Mouse (Mus musculus): ENCODE data around the gene Nhs. TPM values are rescaled to one million over a fixed set of nuclear protein-coding genes. Genes with fewer than 3 reads are reported as not detected.

The Nhs gene
- polyA plus RNA-seq, 1 experiment from 2014 or later, result 2.8 TPM

- Histone ChIP-seq H3K9ac (ENCODE audit: low read depth, low read length) (no peak overlapping the region), H3K4me3 (replicated peaks; ENCODE audit: low read depth, low read length) (no peak overlapping the region), H3K27ac (no peak overlapping the region), H3K4me2 (ENCODE audit: low read length) (no peak overlapping the region), H3K27me3 (ENCODE audit: insufficient read depth, low read length) (no peaks in the 10 kb centered on the region), H3K36me3 (ENCODE audit: insufficient read depth, low read length) (no peaks in the 10 kb centered on the region), H3K4me1 (replicated peaks; ENCODE audit: insufficient read depth, low read length) (no peaks in the 10 kb centered on the region), H3K9me3 (replicated peaks; ENCODE audit: low read length) (no peaks in the 10 kb centered on the region)
- TF ChIP-seq CTCF (IDR thresholded peaks at IDR 0.05; ENCODE audit: low read depth), result no peak
- DNase-seq (ENCODE audit: low spot score) (no peak), ATAC-seq (replicated peaks; ENCODE audit: low FRiP score, low read depth) (peak; percentile 71)
- 45% methylated on average over 1 of the region's 1 CpGs for WGBS
These were observed 155.7 kb downstream of the Nhs start for GRCm38 (mm10) chrX:162003818-162004217.

GRCm38 (mm10) chrX:161998876-161999275, 160.7 kb downstream of the Nhs start:
- no peaks in the 10 kb centered on the region for H3K27me3 ChIP-seq (ENCODE audit: insufficient read depth, low read length)
- no peak overlapping the region for H3K9ac ChIP-seq (ENCODE audit: low read depth, low read length)
- WGBS, result 75% methylated on average over 3 of the region's 3 CpGs
- H3K4me2 ChIP-seq (ENCODE audit: low read length), result no peak overlapping the region
- DNase-seq (ENCODE audit: low spot score) (no peak), ATAC-seq (replicated peaks; ENCODE audit: low FRiP score, low read depth) (no peak)
- H3K9me3 ChIP-seq (replicated peaks; ENCODE audit: low read length), result no peaks in the 10 kb centered on the region
- H3K4me3 ChIP-seq (replicated peaks; ENCODE audit: low read depth, low read length), result no peak overlapping the region
- no peak for TF ChIP-seq CTCF (IDR thresholded peaks at IDR 0.05; ENCODE audit: low read depth)
- H3K36me3 ChIP-seq (ENCODE audit: insufficient read depth, low read length), result no peaks in the 10 kb centered on the region
- H3K27ac ChIP-seq, result no peak overlapping the region
- H3K4me1 ChIP-seq (replicated peaks; ENCODE audit: insufficient read depth, low read length), result no peaks in the 10 kb centered on the region

GRCm38 (mm10) chrX:161997170-161997795, 162.2 kb downstream of the Nhs start:
- WGBS, result 49% methylated on average over 2 of the region's 2 CpGs
- Histone ChIP-seq H3K9me3 (replicated peaks; ENCODE audit: low read length) (no peaks in the 10 kb centered on the region), H3K36me3 (ENCODE audit: insufficient read depth, low read length) (no peaks in the 10 kb centered on the region), H3K27me3 (ENCODE audit: insufficient read depth, low read length) (no peaks in the 10 kb centered on the region), H3K4me1 (replicated peaks; ENCODE audit: insufficient read depth, low read length) (no peaks in the 10 kb centered on the region), H3K4me2 (ENCODE audit: low read length) (no peak overlapping the region), H3K9ac (ENCODE audit: low read depth, low read length) (no peak overlapping the region), H3K4me3 (replicated peaks; ENCODE audit: low read depth, low read length) (no peak overlapping the region), H3K27ac (0 out of 2 replicates have a peak overlapping the region, but pooled peaks have one; percentile 36)
- ATAC-seq (replicated peaks; ENCODE audit: low FRiP score, low read depth), result no peak
- TF ChIP-seq CTCF (IDR thresholded peaks at IDR 0.05; ENCODE audit: low read depth), result no peak
- no peak for DNase-seq (ENCODE audit: low spot score)

GRCm38 (mm10) chrX:161990171-161990570, 169.4 kb downstream of the Nhs start:
- no peak for ATAC-seq (replicated peaks; ENCODE audit: low FRiP score, low read depth)
- Histone ChIP-seq H3K4me3 (replicated peaks; ENCODE audit: low read depth, low read length) (no peak overlapping the region), H3K27ac (no peak overlapping the region), H3K9ac (ENCODE audit: low read depth, low read length) (no peak overlapping the region), H3K36me3 (ENCODE audit: insufficient read depth, low read length) (no peaks in the 10 kb centered on the region), H3K4me1 (replicated peaks; ENCODE audit: insufficient read depth, low read length) (no peaks in the 10 kb centered on the region), H3K9me3 (replicated peaks; ENCODE audit: low read length) (no peaks in the 10 kb centered on the region), H3K27me3 (ENCODE audit: insufficient read depth, low read length) (no peaks in the 10 kb centered on the region), H3K4me2 (ENCODE audit: low read length) (no peak overlapping the region)
- TF ChIP-seq CTCF (IDR thresholded peaks at IDR 0.05; ENCODE audit: low read depth), result no peak
- DNase-seq (ENCODE audit: low spot score), result no peak
- WGBS, result 76% methylated on average over 1 of the region's 1 CpGs

GRCm38 (mm10) chrX:161984961-161985360, 174.6 kb downstream of the Nhs start:
- no peaks in the 10 kb centered on the region for H3K27me3 ChIP-seq (ENCODE audit: insufficient read depth, low read length)
- H3K9me3 ChIP-seq (replicated peaks; ENCODE audit: low read length), result no peaks in the 10 kb centered on the region
- no peak overlapping the region for H3K4me2 ChIP-seq (ENCODE audit: low read length)
- TF ChIP-seq CTCF (IDR thresholded peaks at IDR 0.05; ENCODE audit: low read depth), result no peak
- 55% methylated on average over 6 of the region's 6 CpGs for WGBS
- DNase-seq (ENCODE audit: low spot score) (no peak), ATAC-seq (replicated peaks; ENCODE audit: low FRiP score, low read depth) (no peak)
- no peaks in the 10 kb centered on the region for H3K4me1 ChIP-seq (replicated peaks; ENCODE audit: insufficient read depth, low read length)
- no peak overlapping the region for H3K4me3 ChIP-seq (replicated peaks; ENCODE audit: low read depth, low read length)
- no peak overlapping the region for H3K27ac ChIP-seq
- no peaks in the 10 kb centered on the region for H3K36me3 ChIP-seq (ENCODE audit: insufficient read depth, low read length)
- no peak overlapping the region for H3K9ac ChIP-seq (ENCODE audit: low read depth, low read length)

- ATAC-seq (replicated peaks; ENCODE audit: low FRiP score, low read depth), result no peak
- H3K4me1 ChIP-seq (replicated peaks; ENCODE audit: insufficient read depth, low read length), result no peaks in the 10 kb centered on the region
- H3K4me3 ChIP-seq (replicated peaks; ENCODE audit: low read depth, low read length), result no peak overlapping the region
- no peak overlapping the region for H3K9ac ChIP-seq (ENCODE audit: low read depth, low read length)
- TF ChIP-seq CTCF (IDR thresholded peaks at IDR 0.05; ENCODE audit: low read depth), result no peak
- no peaks in the 10 kb centered on the region for H3K9me3 ChIP-seq (replicated peaks; ENCODE audit: low read length)
- no peak for DNase-seq (ENCODE audit: low spot score)
- WGBS, result 45% methylated on average over 6 of the region's 6 CpGs
- no peak overlapping the region for H3K4me2 ChIP-seq (ENCODE audit: low read length)
- no peak overlapping the region for H3K27ac ChIP-seq
- H3K36me3 ChIP-seq (ENCODE audit: insufficient read depth, low read length), result no peaks in the 10 kb centered on the region
- no peaks in the 10 kb centered on the region for H3K27me3 ChIP-seq (ENCODE audit: insufficient read depth, low read length)
These were observed 178.1 kb downstream of the Nhs start for GRCm38 (mm10) chrX:161981399-161981798.

GRCm38 (mm10) chrX:161979946-161980345, 179.6 kb downstream of the Nhs start:
- no peak for ATAC-seq (replicated peaks; ENCODE audit: low FRiP score, low read depth)

More at GRCm38 (mm10) chrX:161979946-161980345, 179.6 kb downstream of the Nhs start:
- Histone ChIP-seq H3K4me2 (ENCODE audit: low read length) (no peak overlapping the region), H3K36me3 (ENCODE audit: insufficient read depth, low read length) (no peaks in the 10 kb centered on the region), H3K27ac (no peak overlapping the region), H3K9ac (ENCODE audit: low read depth, low read length) (no peak overlapping the region), H3K4me3 (replicated peaks; ENCODE audit: low read depth, low read length) (no peak overlapping the region), H3K9me3 (replicated peaks; ENCODE audit: low read length) (no peaks in the 10 kb centered on the region), H3K4me1 (replicated peaks; ENCODE audit: insufficient read depth, low read length) (no peaks in the 10 kb centered on the region), H3K27me3 (ENCODE audit: insufficient read depth, low read length) (no peaks in the 10 kb centered on the region)
- DNase-seq (ENCODE audit: low spot score), result no peak
- no peak for TF ChIP-seq CTCF (IDR thresholded peaks at IDR 0.05; ENCODE audit: low read depth)
